Mouse (Mus musculus) heart, postnatal 0 days (tissue): Measurements from ENCODE around the gene Tdrd7.

Source experiments
- CTCF ChIP-seq: IDR thresholded peaks from 2 replicates; pipeline ENCODE4 v1.5.1; 2016; ENCODE audit warnings: antibody characterized with exemption, control low read depth, low read depth
- EP300 ChIP-seq: IDR thresholded peaks from 2 replicates; pipeline ENCODE4 v1.6.1; 2016; ENCODE audit warnings: antibody characterized with exemption, low read depth

- TF ChIP-seq CTCF: no peak
- no peak for TF ChIP-seq EP300
These were observed 14.8 kb downstream of the Tdrd7 start for GRCm38 (mm10) chr4:45979916-45980315.
